Mouse (Mus musculus) bone marrow macrophage, adult 2 months (primary cell): ENCODE data around the gene Sec1. TPM values are rescaled to one million over a fixed set of nuclear protein-coding genes. Genes with fewer than 3 reads are reported as not detected.

Experiments used
- H3K27ac ChIP-seq: 2 replicates; pipeline ENCODE4 v1.5.1; 2012; ENCODE audit warnings: low read depth, low read length; ENCODE audit not compliant: insufficient read depth
- H3K4me1 ChIP-seq: 2 replicates; pipeline ENCODE4 v1.6.1; 2012; ENCODE audit warnings: low read length; ENCODE audit not compliant: control insufficient read depth, insufficient read depth
- H3K4me3 ChIP-seq: 2 replicates; pipeline ENCODE4 v1.5.1; 2012; ENCODE audit warnings: mild to moderate bottlenecking, low read length, moderate library complexity; ENCODE audit not compliant: insufficient read depth
- CTCF ChIP-seq: IDR thresholded peaks from 2 replicates; pipeline ENCODE4 v1.5.1; 2012; ENCODE audit warnings: low read depth, mild to moderate bottlenecking, low read length, moderate library complexity
- POLR2A ChIP-seq: IDR thresholded peaks from 2 replicates; pipeline ENCODE4 v1.6.1; 2012; ENCODE audit warnings: mild to moderate bottlenecking, low read depth, low read length, borderline replicate concordance
- polyA plus RNA-seq: library from polyadenylated mRNA; stranded (reverse); fragments of >200 nt; gene quantifications from 2 replicates; pipeline ENCODE4 v1.2.4, GENCODE M21; 2012; ENCODE audit not compliant: missing spikeins, insufficient read depth, insufficient read length

The Sec1 gene
- polyA plus RNA-seq, 1 experiment, result not detected

DNA sequence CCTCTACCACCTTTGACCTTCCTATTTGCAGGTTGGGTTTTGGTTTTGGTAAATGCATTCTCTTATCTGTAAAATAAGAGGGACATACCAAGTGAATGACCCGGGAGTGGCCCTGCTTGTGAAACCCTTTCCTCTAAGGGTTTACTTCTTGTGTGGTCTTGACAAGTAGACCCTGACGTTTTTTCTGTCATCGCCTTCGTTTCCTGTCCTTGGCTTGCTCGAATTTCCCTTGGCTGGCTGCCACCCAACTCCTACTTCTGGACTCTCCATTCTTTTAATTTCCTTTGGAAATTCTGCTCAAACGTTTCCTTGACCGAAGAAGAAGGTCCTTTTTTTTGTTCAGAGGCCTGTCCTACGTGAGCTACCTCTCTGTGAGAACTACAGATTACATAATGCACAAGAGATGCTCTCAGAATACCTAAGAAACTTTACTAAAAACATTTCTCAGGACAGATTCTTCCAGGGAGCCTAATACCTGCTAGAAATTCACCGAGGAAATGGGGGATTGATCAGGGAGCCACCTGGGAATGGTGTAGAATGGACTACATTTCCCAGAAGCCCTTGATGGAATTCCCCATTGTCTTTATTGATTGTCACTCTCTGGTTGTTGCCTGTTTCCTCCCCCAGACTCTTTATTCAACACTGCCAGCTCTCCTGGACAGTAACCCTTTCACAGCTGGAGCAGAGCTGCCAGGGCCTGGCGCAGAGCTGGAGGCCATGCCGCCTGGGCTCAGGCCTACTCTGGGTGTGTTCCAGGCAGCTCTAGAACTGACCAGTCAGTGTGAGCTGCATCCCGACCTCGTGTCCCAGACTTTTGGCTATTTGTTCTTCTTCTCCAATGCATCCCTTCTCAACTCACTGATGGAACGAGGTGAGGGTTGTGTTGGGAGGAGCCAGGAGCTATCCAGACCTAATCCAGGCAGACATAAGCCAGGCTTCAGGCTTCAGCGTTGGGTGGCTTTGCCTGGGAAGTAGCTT lies 58.2 kb downstream of the Sec1 start:
- peaks cover 14% of the 10 kb centered on the region for H3K4me1 ChIP-seq
- H3K27ac ChIP-seq, result peak overlapping the region; percentile 42
- TF ChIP-seq POLR2A, result no peak
- TF ChIP-seq CTCF, result no peak
- no peak overlapping the region for H3K4me3 ChIP-seq

GRCm38 (mm10) chr7:45634946-45635681 lies 59.1 kb downstream of the Sec1 start:
- no peak overlapping the region for H3K4me3 ChIP-seq

DNA sequence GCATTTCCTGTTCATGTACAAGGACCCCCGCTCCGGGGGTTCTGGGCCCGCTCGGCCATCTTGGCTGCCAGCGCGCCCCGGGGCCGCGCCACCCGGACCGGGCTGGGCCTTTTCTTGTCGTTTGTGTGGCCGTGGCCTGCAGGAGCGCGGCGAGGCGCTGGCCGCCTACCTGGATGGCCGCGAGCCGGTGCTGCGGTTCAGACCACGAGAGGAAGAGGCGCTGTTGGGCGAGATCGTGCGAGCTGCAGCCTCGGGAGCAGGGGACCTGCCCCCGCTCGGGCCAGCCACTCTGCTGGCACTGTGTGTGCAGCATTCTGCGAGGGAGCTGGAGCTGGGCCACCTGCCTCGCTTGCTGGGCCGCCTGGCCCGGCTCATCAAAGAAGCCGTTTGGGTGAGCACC lies 61.7 kb downstream of the Sec1 start:
- peaks cover 15% of the 10 kb centered on the region for H3K4me1 ChIP-seq
- H3K27ac ChIP-seq, result no peak overlapping the region
- TF ChIP-seq CTCF (no peak), POLR2A (no peak)
- H3K4me3 ChIP-seq, result no peak overlapping the region

More at GRCm38 (mm10) chr7:45634946-45635681, 59.1 kb downstream of the Sec1 start:
- H3K4me1 ChIP-seq, result peaks cover 12% of the 10 kb centered on the region
- TF ChIP-seq CTCF, result no peak
- TF ChIP-seq POLR2A, result no peak
- peak overlapping the region; percentile 42 for H3K27ac ChIP-seq

DNA sequence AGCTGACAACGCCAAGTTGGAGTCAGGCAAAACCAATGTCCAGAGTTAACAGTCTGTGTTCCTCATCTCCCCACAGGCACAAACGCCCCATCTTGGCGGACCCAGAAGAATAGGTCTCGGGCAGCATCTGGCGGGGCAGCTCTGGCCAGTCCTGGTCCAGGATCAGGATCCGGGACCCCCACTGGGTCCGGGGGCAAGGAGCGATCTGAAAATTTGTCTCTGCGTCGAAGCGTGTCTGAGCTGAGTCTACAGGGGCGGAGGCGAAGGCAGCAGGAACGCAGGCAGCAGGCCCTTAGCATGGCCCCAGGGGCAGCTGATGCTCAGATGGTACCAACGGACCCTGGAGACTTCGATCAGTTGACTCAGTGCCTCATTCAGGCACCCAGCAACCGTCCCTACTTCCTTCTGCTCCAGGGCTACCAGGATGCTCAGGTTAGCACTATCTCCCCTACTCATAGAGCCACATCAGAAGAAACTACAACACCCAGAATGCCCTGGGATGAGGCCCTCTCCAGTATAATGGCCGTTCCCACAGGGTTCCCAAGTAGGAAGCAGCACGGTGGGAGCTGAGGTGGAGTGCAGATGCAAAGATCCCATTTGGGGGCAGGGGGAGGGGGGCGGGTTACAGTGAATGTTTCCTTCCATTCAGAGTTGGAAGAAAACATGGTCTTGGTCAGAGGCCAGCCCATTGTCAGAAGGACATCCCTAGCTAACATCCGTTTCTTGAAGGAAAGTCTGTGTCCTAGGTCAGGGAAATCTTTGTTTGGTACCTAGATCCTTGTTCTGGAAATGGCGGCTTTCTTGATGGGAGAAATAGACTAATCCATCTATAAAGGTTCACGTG lies 63.9 kb downstream of the Sec1 start:
- H3K27ac ChIP-seq, result no peak overlapping the region
- peaks cover 8% of the 10 kb centered on the region for H3K4me1 ChIP-seq
- TF ChIP-seq CTCF (no peak), POLR2A (no peak)
- no peak overlapping the region for H3K4me3 ChIP-seq

DNA sequence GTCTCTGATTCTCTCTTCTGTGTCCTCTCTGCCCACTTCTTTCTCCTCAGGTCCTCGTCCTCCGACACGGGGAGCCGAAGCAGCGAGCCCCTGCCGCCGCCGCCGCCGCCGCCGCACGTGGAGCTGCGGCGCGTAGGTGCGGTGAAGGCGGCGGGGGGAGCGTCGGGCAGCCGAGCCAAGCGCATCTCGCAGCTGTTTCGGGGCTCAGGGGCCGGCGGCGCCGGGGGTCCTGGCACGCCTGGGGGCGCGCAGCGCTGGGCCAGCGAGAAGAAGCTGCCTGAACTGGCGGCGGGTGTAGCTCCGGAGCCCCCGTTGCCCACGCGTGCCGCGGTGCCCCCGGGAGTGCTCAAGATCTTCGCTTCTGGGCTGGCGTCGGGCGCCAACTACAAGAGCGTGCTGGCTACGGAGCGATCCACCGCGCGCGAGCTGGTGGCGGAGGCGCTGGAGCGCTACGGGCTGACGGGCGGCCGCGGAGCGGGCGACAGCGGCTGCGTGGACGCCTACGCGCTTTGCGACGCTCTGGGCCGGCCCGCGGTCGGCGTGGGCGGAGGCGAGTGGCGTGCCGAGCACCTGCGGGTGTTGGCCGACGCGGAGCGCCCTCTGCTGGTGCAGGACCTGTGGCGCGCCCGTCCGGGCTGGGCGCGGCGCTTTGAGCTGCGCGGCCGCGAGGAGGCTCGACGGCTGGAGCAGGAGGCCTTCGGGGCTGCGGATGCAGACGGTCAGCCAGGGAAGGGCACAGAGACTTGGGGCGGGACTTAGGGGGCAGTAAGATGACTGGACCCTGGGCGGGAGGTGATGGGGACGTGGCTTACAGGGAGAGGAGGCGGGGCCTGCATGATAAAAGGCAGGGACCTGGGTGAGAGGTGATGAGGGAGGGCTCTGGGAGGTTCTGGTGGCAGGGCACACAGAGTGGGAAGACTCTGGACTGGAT lies 65.6 kb downstream of the Sec1 start:
- Histone ChIP-seq H3K4me1 (0 out of 2 replicates have a peak, but pooled peaks cover 2% of the 10 kb centered on the region), H3K4me3 (peak overlapping the region; percentile 77), H3K27ac (no peak overlapping the region)
- TF ChIP-seq POLR2A (no peak), CTCF (peak; percentile 26; the same call in 1 of the 2 replicates)

Other genes starting within 250 kb of the Sec1 start
- gene Ftl1, start 234.5 kb downstream of the Sec1 start, polyA plus RNA-seq, result 18,510 and 20,120 TPM in 2 replicates
- 196 and 209 TPM in 2 replicates for gene Bax, start 227.5 kb downstream of the Sec1 start, polyA plus RNA-seq
- not detected in 2 replicates for gene Tulp2, start 212.5 kb downstream of the Sec1 start, polyA plus RNA-seq
- 1.1 TPM in 1 of 2 replicates, not detected in the other for gene Gm45808, start 207.6 kb downstream of the Sec1 start, polyA plus RNA-seq
- gene Dhdh, start 205.6 kb downstream of the Sec1 start, polyA plus RNA-seq, result 22.0 and 25.4 TPM in 2 replicates
- gene Nucb1, start 184.0 kb downstream of the Sec1 start, polyA plus RNA-seq, result 278 and 296 TPM in 2 replicates
- gene Ppp1r15a, start 168.1 kb downstream of the Sec1 start, polyA plus RNA-seq, result 21.3 and 26.7 TPM in 2 replicates
- gene Plekha4, start 168.1 kb downstream of the Sec1 start, polyA plus RNA-seq, result 1.0 and 1.6 TPM in 2 replicates
- gene Hsd17b14, start 139.5 kb downstream of the Sec1 start, polyA plus RNA-seq, result 2.0 and 2.5 TPM in 2 replicates
- 87.0 and 93.0 TPM in 2 replicates for gene Bcat2, start 124.2 kb downstream of the Sec1 start, polyA plus RNA-seq
- gene Fgf21, start 78.9 kb downstream of the Sec1 start, polyA plus RNA-seq, result not detected in 2 replicates
- gene Fut1, start 77.1 kb downstream of the Sec1 start, polyA plus RNA-seq, result not detected in 2 replicates
- not detected in 2 replicates for gene Izumo1, start 72.6 kb downstream of the Sec1 start, polyA plus RNA-seq
- gene Rasip1, start 66.9 kb downstream of the Sec1 start, polyA plus RNA-seq, result 0.40 TPM in 1 of 2 replicates, not detected in the other
- not detected in 2 replicates for gene Mamstr, start 54.4 kb downstream of the Sec1 start, polyA plus RNA-seq
- gene Fut2, start 28.0 kb downstream of the Sec1 start, polyA plus RNA-seq, result not detected in 2 replicates
- not detected in 2 replicates for gene Ntn5, start 10.4 kb downstream of the Sec1 start, polyA plus RNA-seq
- 1.3 and 1.9 TPM in 2 replicates for gene Car11, start 5.4 kb upstream of the Sec1 start, polyA plus RNA-seq
- gene Dbp, start 10.7 kb upstream of the Sec1 start, polyA plus RNA-seq, result 85.2 and 85.6 TPM in 2 replicates
- gene Rpl18, start 21.1 kb upstream of the Sec1 start, polyA plus RNA-seq, result 802 and 833 TPM in 2 replicates
- gene Sphk2, start 23.6 kb upstream of the Sec1 start, polyA plus RNA-seq, result 51.2 and 56.1 TPM in 2 replicates
- gene Fam83e, start 26.8 kb upstream of the Sec1 start, polyA plus RNA-seq, result not detected in 2 replicates
- not detected in 2 replicates for gene Spaca4, start 31.4 kb upstream of the Sec1 start, polyA plus RNA-seq
- 0.16 TPM in 1 of 2 replicates, not detected in the other for gene Lmtk3, start 89.3 kb upstream of the Sec1 start, polyA plus RNA-seq
- gene Sult2b1, start 90.3 kb upstream of the Sec1 start, polyA plus RNA-seq, result 1.5 TPM in 1 of 2 replicates, not detected in the other
- gene Cyth2, start 120.2 kb upstream of the Sec1 start, polyA plus RNA-seq, result 63.7 and 68.8 TPM in 2 replicates
- not detected in 2 replicates for gene Kcnj14, start 130.4 kb upstream of the Sec1 start, polyA plus RNA-seq
- 4.4 and 4.9 TPM in 2 replicates for gene Grwd1, start 136.5 kb upstream of the Sec1 start, polyA plus RNA-seq
- 169 and 174 TPM in 2 replicates for gene Kdelr1, start 178.4 kb upstream of the Sec1 start, polyA plus RNA-seq
- gene Grin2d, start 184.0 kb upstream of the Sec1 start, polyA plus RNA-seq, result 0.24 and 0.34 TPM in 2 replicates
- 1.1 TPM in 1 of 2 replicates, not detected in the other for gene Syngr4, start 202.3 kb upstream of the Sec1 start, polyA plus RNA-seq
- 15.1 and 18.9 TPM in 2 replicates for gene Tmem143, start 202.5 kb upstream of the Sec1 start, polyA plus RNA-seq
- 635 and 697 TPM in 2 replicates for gene Emp3, start 227.0 kb upstream of the Sec1 start, polyA plus RNA-seq
- gene Ccdc114, start 229.7 kb upstream of the Sec1 start, polyA plus RNA-seq, result 3.2 and 3.9 TPM in 2 replicates